In the genomic region with DNA sequence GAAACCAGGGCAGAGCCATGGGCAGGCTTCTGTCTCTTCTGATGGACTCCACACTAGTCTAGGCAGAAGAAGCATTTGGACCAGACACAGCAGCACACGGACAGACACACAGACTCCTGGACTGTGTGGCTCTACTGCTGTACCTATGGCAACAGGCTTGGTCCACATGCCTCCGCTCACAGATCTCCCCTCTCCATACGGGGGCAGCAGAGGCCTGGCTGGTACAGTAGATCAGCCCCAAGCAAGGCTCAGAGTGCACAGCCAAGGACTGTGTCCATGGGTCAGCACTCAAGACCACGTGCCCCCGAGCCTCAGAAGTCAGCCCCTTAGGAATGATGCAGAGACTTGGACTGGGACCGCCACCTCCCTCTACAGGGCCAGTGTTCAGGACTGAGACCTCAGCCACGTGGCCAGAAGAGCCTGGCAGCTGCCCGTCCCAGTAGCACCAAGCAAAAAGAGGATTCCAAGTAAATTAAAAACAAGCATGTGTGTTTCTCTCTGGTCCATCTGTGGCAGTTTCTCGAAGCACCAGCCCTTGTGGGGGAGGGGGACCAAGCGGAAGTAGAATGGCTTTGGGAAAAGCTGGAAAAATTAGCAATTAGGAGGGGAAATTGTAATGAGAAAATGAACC, we compare ENCODE assay signal across 8 mouse cellular contexts.
DNase-seq lines count a peak whose midpoint lies in the region; ATAC-seq and TF ChIP-seq lines count a peak whose summit lies in the region.
"Had no signal": no experiment of that assay in that cellular context is flagged by ENCODE, and none has a peak within 500 bp of the region (broad histone marks: within the 10 kb centered on the region; RNA-seq: fewer than 3 reads in every experiment).

No protein-coding gene starts in this region.

- DNase-seq in layer of hippocampus, adult 2 months (ENCODE audit: low spot score in 2 of 2): peak; percentile 49 to 52
- no peak for DNase-seq in layer of hippocampus, adult 9-10 months (ENCODE audit: low spot score)
- DNase-seq in brain, embryonic 14.5 days (ENCODE audit: low read depth): peak; percentile 77
- DNase-seq in limb, embryonic 10.5 days (ENCODE audit: low spot score): no peak
- DNase-seq in spleen, postnatal 14 days (ENCODE audit: low spot score in 2 of 2): no peak
- DNase-seq in lung, postnatal 10 days: no peak
- DNase-seq: thymus, adult 2 months had no signal

- H3K4me2 ChIP-seq in forebrain, embryonic 15.5 days (replicated peaks): no peak overlapping the region

- peak; percentile 64 for TF ChIP-seq CTCF in layer of hippocampus, adult 2 months (conservative IDR thresholded peaks at IDR 0.05)
- peak; percentile 6; the same call in 1 of the 2 replicates for TF ChIP-seq CTCF in brain, embryonic 14.5 days (IDR thresholded peaks at IDR 0.05; ENCODE audit: borderline replicate concordance, extremely low read depth, insufficient read depth, insufficient read length)

- peak; percentile 77; the same call in 1 of the 2 replicates for ATAC-seq in forebrain, embryonic 15.5 days (replicated peaks)

- peaks cover 11% of the 10 kb centered on the region for H3K4me1 ChIP-seq in forebrain, embryonic 15.5 days
- peaks cover 12% of the 10 kb centered on the region for H3K4me1 ChIP-seq in limb, embryonic 10.5 days

- H3K9ac ChIP-seq in forebrain, embryonic 15.5 days (replicated peaks): no peak overlapping the region

- no peaks in the 10 kb centered on the region for H3K36me3 ChIP-seq in forebrain, embryonic 15.5 days
- H3K36me3 ChIP-seq in limb, embryonic 10.5 days: no peaks in the 10 kb centered on the region

- no peaks in the 10 kb centered on the region for H3K9me3 ChIP-seq in forebrain, embryonic 15.5 days
- no peaks in the 10 kb centered on the region for H3K9me3 ChIP-seq in limb, embryonic 10.5 days (replicated peaks)

- no peak for TF ChIP-seq POLR2A in brain, embryonic 14.5 days (IDR thresholded peaks at IDR 0.05; ENCODE audit: borderline replicate concordance, extremely low read depth, insufficient read depth, insufficient read length, poor library complexity, severe bottlenecking)

- 54% methylated on average over 10 of the region's 10 CpGs for WGBS in forebrain, embryonic 15.5 days
- 76% methylated on average over 10 of the region's 10 CpGs for WGBS in limb, embryonic 10.5 days

- H3K27ac ChIP-seq in layer of hippocampus, adult 2 months: peak overlapping the region; percentile 78
- H3K27ac ChIP-seq in forebrain, embryonic 15.5 days (replicated peaks): peak overlapping the region; percentile 81
- peak overlapping the region; percentile 34 for H3K27ac ChIP-seq in limb, embryonic 10.5 days

- H3K4me3 ChIP-seq in layer of hippocampus, adult 2 months: peak overlapping the region; percentile 11; the same call in 1 of the 2 replicates
- no peak overlapping the region for H3K4me3 ChIP-seq in forebrain, embryonic 15.5 days
- H3K4me3 ChIP-seq in limb, embryonic 10.5 days: no peak overlapping the region

- no peaks in the 10 kb centered on the region for H3K27me3 ChIP-seq in forebrain, embryonic 15.5 days
- no peaks in the 10 kb centered on the region for H3K27me3 ChIP-seq in limb, embryonic 10.5 days (ENCODE audit: low read depth, poor library complexity, severe bottlenecking)

Comparison
In these comparisons a context has a peak if more than half of its experiments do, and no peak if none do; other contexts are left out.
1. DNase-seq: peak in layer of hippocampus, adult 2 months (2 of 2) and brain, embryonic 14.5 days (single experiment); none in layer of hippocampus, adult 9-10 months (single experiment), limb, embryonic 10.5 days (single experiment), spleen, postnatal 14 days (0 of 2) and lung, postnatal 10 days (single experiment).
2. Peak in every context shown above with its lines, with median percentiles within 50 percentile points of each other: H3K27ac ChIP-seq.